Mouse (Mus musculus) small intestine, adult 2 months (tissue): Measurements from ENCODE around the gene Palm. TPM values are rescaled to one million over a fixed set of nuclear protein-coding genes. Genes with fewer than 3 reads are reported as not detected.
A peak's percentile ranks its signal among the peaks of the same experiment; 100 is the strongest.
"Not testable (repeated sequence)": the region's sequence is repeated elsewhere in the genome, so short reads cannot be mapped to it uniquely, and the experiment has no call there.

Source experiments
- H3K27ac ChIP-seq: fragments of 200-500 bp; 2 replicates; pipeline ENCODE4 v1.5.1; 2012; ENCODE audit warnings: low read depth, low read length, control low read depth, inconsistent platforms; ENCODE audit not compliant: insufficient read depth
- H3K27me3 ChIP-seq: fragments of 200-500 bp; 2 replicates; pipeline ENCODE4 v1.6.1; 2012; ENCODE audit warnings: mild to moderate bottlenecking, moderate library complexity, low read length, inconsistent platforms; ENCODE audit not compliant: control insufficient read depth, insufficient read depth
- H3K36me3 ChIP-seq: fragments of 200-500 bp; 2 replicates; pipeline ENCODE4 v1.6.1; 2012; ENCODE audit warnings: mild to moderate bottlenecking, low read length, control low read depth, inconsistent platforms; ENCODE audit not compliant: control insufficient read depth, insufficient read depth
- H3K4me1 ChIP-seq: fragments of 200-500 bp; 2 replicates; pipeline ENCODE4 v1.6.1; 2012; ENCODE audit warnings: low read length, inconsistent platforms, mixed read lengths; ENCODE audit not compliant: control insufficient read depth, insufficient read depth, insufficient read length
- H3K4me3 ChIP-seq: fragments of 200-500 bp; 2 replicates; pipeline ENCODE4 v1.5.1; 2012; ENCODE audit warnings: low read depth, mild to moderate bottlenecking, control low read depth, inconsistent platforms, low read length, moderate library complexity
- CTCF ChIP-seq: fragments of 200-500 bp; IDR thresholded peaks from 2 replicates; pipeline ENCODE4 v1.5.1; 2012; ENCODE audit warnings: low read depth, mild to moderate bottlenecking, control low read depth, inconsistent platforms, low read length, moderate library complexity, mixed read lengths; ENCODE audit not compliant: insufficient replicate concordance, insufficient read length; ENCODE audit errors: extremely low read depth
- POLR2A ChIP-seq: fragments of 200-500 bp; IDR thresholded peaks from 2 replicates; pipeline ENCODE4 v1.6.1; 2012; ENCODE audit warnings: low read depth, mild to moderate bottlenecking, control low read depth, inconsistent platforms, low read length, moderate library complexity
- WGBS: fragments of 180-500 bp; shearing (Covaris S2); methylation state at CpG from one replicate; pipeline ENCODE4 v1.1.7; 2018; 5-methylcytosine and 5-hydroxymethylcytosine counted together
- polyA plus RNA-seq: library from polyadenylated mRNA; depleted of rRNA; stranded (reverse); fragments of >200 nt; gene quantifications from 2 replicates; pipeline ENCODE4 v1.2.3, GENCODE M21; 2012

Gene Palm
- polyA plus RNA-seq, 1 experiment: 24.0 TPM

- WGBS: 6% methylated on average over 36 of the region's 36 CpGs
- no peak for TF ChIP-seq POLR2A
- no peak for TF ChIP-seq CTCF
- H3K4me1 ChIP-seq: peaks cover 3% of the 10 kb centered on the region
- H3K27me3 ChIP-seq: no peaks in the 10 kb centered on the region
- H3K36me3 ChIP-seq: peaks cover 25% of the 10 kb centered on the region
- H3K4me3 ChIP-seq: peak within 1 kb of the TSS; percentile 35
- no peak within 1 kb of the TSS for H3K27ac ChIP-seq
Observed at GRCm38 (mm10) chr10:79754856-79755516, 38.4 kb upstream of the Palm start, which contains the start of gene Fgf22. Gene Fgf22 (plus strand): TSS chr10:79755076.

DNA sequence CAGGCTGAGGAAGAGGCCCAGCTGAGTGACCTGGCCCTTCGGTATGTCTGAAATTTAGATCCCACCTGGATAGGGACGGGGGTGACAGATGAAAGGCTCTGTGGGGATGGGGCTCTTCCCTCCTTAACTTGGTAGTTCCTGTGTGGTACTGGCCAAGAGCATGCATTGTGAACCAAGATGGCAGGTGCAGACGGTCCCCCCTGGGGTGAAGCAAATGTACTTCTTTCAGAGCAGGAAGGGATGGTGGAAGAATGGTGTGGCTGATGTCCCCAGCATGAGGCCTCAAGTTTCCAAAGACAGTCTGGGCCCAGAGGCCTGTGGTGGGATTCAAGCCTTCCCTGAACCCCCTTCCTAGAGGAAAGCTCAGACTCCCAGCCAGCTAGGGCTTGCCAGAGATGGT, 37.5 kb upstream of the Palm start:
- peaks cover 3% of the 10 kb centered on the region for H3K4me1 ChIP-seq
- no peaks in the 10 kb centered on the region for H3K27me3 ChIP-seq
- no peak for TF ChIP-seq POLR2A
- TF ChIP-seq CTCF: no peak
- 89% methylated on average over 3 of the region's 3 CpGs for WGBS
- peaks cover 29% of the 10 kb centered on the region for H3K36me3 ChIP-seq
- H3K27ac ChIP-seq: no peak overlapping the region
- no peak overlapping the region for H3K4me3 ChIP-seq

- H3K36me3 ChIP-seq: peaks cover 37% of the 10 kb centered on the region
- no peaks in the 10 kb centered on the region for H3K27me3 ChIP-seq
- H3K4me1 ChIP-seq: peaks cover 3% of the 10 kb centered on the region
- H3K4me3 ChIP-seq: no peak overlapping the region
- no peak overlapping the region for H3K27ac ChIP-seq
- no peak for TF ChIP-seq CTCF
- no peak for TF ChIP-seq POLR2A
- WGBS: 88% methylated on average over 24 of the region's 24 CpGs
Observed at GRCm38 (mm10) chr10:79756660-79757059, 36.7 kb upstream of the Palm start.

DNA sequence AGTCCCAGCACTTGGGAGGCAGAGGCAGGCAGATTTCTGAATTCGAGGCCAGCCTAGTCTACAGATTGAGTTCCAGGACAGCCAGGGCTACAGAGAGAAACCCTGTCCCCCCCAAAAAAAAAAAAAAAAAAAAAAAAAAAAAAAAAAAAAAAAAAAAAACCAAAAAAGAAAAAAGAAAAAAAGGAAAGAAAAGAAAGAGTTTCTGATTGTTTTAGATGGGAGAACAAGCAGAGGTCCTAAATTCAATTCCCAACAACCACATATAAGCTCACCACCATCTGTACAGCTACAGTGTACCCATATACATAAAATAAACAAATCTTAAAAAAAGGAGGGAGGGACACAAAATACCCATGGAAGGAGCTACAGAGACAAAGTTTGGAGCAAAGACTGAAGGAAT, 33.7 kb upstream of the Palm start:
- not testable (repeated sequence) for H3K27me3 ChIP-seq, H3K4me3 ChIP-seq, H3K27ac ChIP-seq, H3K4me1 ChIP-seq
- 85% methylated on average over 1 of the region's 1 CpGs for WGBS
- peaks cover 46% of the 10 kb centered on the region for H3K36me3 ChIP-seq

- TF ChIP-seq POLR2A (no peak), CTCF (no peak)
- Histone ChIP-seq H3K4me1 (peaks cover 14% of the 10 kb centered on the region), H3K27me3 (no peaks in the 10 kb centered on the region), H3K36me3 (peaks cover 46% of the 10 kb centered on the region), H3K27ac (no peak overlapping the region), H3K4me3 (no peak overlapping the region)
- WGBS: 91% methylated on average over 11 of the region's 11 CpGs
Observed at GRCm38 (mm10) chr10:79760603-79761143, 32.7 kb upstream of the Palm start.

DNA sequence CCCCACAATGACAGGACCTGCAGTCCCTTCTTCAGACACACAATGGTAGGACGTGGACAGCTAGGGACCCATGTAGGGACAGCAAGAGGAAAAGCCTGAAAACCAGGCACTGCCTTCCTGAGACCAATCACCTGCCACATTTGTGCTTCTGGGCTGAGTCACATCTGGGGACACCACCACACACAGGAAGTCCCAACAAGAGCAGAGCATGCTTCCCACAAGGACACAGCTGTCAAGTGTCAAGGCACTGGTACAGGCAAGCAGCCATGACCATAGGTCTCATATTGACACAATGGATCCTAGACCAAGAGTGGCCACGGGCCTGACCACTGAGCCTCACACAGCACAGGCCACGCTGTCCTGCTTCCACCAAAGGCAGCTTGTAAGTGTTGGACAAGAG, 30.5 kb upstream of the Palm start:
- Histone ChIP-seq H3K4me1 (peaks cover 22% of the 10 kb centered on the region), H3K4me3 (no peak overlapping the region), H3K36me3 (peaks cover 38% of the 10 kb centered on the region), H3K27ac (no peak overlapping the region), H3K27me3 (no peaks in the 10 kb centered on the region)
- WGBS: 70% methylated on average over 3 of the region's 3 CpGs
- TF ChIP-seq POLR2A: no peak
- no peak for TF ChIP-seq CTCF

DNA sequence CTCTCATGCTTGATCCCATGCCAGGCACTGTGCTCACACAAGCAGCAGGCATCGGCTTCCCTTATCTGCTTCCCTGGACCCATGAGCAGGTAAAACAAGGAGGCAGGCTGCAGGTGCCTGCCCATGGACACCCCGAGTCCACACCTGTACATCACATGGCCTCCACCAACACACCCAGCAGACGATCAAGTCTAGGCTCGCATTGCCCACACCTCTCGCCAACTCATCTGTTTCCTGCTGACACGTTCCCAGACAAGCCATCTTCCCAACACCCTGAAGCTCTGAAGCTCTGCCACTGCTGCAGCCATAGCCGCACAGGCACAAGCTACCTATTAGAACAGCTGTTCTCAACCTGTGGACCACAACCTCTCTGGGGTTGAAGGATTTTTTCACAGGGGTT, 29.1 kb upstream of the Palm start:
- Histone ChIP-seq H3K4me1 (peaks cover 24% of the 10 kb centered on the region), H3K27me3 (no peaks in the 10 kb centered on the region), H3K36me3 (peaks cover 25% of the 10 kb centered on the region), H3K4me3 (no peak overlapping the region), H3K27ac (no peak overlapping the region)
- TF ChIP-seq POLR2A: no peak
- TF ChIP-seq CTCF: no peak
- 33% methylated on average over 7 of the region's 7 CpGs for WGBS

- Histone ChIP-seq H3K27ac (no peak overlapping the region), H3K36me3 (peaks cover 22% of the 10 kb centered on the region), H3K4me3 (peak overlapping the region; percentile 92; the same call in 1 of the 2 replicates), H3K4me1 (peaks cover 24% of the 10 kb centered on the region), H3K27me3 (no peaks in the 10 kb centered on the region)
- TF ChIP-seq POLR2A (no peak), CTCF (no peak)
- 17% methylated on average over 2 of the region's 2 CpGs for WGBS
Observed at GRCm38 (mm10) chr10:79765228-79765745, 28.1 kb upstream of the Palm start.
